Mouse (Mus musculus) midbrain, embryonic 15.5 days (tissue): ENCODE results near the gene Gm12117. TPM values are rescaled to one million over a fixed set of nuclear protein-coding genes. Genes with fewer than 3 reads are reported as not detected.
A peak's percentile ranks its signal among the peaks of the same experiment; 100 is the strongest.

Experiments
- ATAC-seq: fragments of 200-750 bp; cut with Nextera tagmentation; replicated peaks from 2 replicates; pipeline ENCODE4 v1.8.0; 2017; ENCODE audit warnings: moderate TSS enrichment
- H3K27ac ChIP-seq: fragments of 300-500 bp; sonication (generic); 2 replicates; pipeline ENCODE4 v1.5.1; 2015; ENCODE audit warnings: mild to moderate bottlenecking, inconsistent platforms
- H3K27me3 ChIP-seq: fragments of 300-500 bp; sonication (generic); replicated peaks from 2 replicates; pipeline ENCODE4 v1.6.1; 2015; ENCODE audit warnings: inconsistent platforms
- H3K36me3 ChIP-seq: fragments of 300-500 bp; sonication (generic); replicated peaks from 2 replicates; pipeline ENCODE4 v1.6.1; 2015; ENCODE audit warnings: inconsistent platforms
- H3K4me1 ChIP-seq: fragments of 300-500 bp; sonication (generic); 2 replicates; pipeline ENCODE4 v1.6.1; 2015; ENCODE audit warnings: inconsistent platforms
- H3K4me2 ChIP-seq: fragments of 300-500 bp; sonication (generic); 2 replicates; pipeline ENCODE4 v1.6.1; 2015; ENCODE audit warnings: inconsistent platforms, mild to moderate bottlenecking, moderate library complexity
- H3K4me3 ChIP-seq: fragments of 300-500 bp; sonication (generic); 2 replicates; pipeline ENCODE4 v1.5.1; 2015; ENCODE audit warnings: mild to moderate bottlenecking, inconsistent platforms
- H3K9ac ChIP-seq: fragments of 300-500 bp; sonication (generic); 2 replicates; pipeline ENCODE4 v1.6.1; 2015; ENCODE audit warnings: mild to moderate bottlenecking, inconsistent platforms
- H3K9me3 ChIP-seq: fragments of 300-500 bp; sonication (generic); 2 replicates; pipeline ENCODE4 v1.6.1; 2016; ENCODE audit warnings: inconsistent platforms
- WGBS: fragments of 180-500 bp; shearing (Covaris S2); methylation state at CpG from one replicate; pipeline ENCODE4 v1.1.7; 2015; ENCODE audit warnings: mixed read lengths; 5-methylcytosine and 5-hydroxymethylcytosine counted together
- polyA plus RNA-seq: library from polyadenylated mRNA; unstranded; fragments of >200 nt; fragmentation: Nextera tagmentation; extraction: Ambion mirVana; gene quantifications from 2 replicates; pipeline ENCODE4 v1.2.1, GENCODE M21; 2015

Gm12117 gene
- polyA plus RNA-seq: not detected in 2 replicates

DNA sequence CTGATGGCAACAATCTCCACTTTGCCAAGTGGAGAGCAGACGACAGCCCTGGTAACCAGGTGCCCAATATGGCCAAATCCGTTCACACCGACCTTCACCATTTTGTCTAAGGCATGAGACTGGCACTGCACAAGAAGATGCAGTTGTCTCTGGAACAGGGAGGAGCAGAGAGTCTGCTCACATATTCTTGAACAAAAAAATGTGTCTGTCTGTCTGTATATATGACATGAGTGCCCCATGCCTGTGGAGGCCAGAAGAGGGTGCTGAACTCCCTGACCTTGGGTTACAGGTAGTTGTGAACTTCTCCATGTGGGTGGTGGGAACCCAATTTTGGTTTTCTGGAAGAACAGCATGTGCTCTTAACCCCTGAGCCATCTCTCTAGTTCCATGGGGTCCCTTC lies at the start of gene Gm12117:
TSS of gene Gm12117 (minus strand) at position 101 of the 400 bp plus-strand sequence.
- Histone ChIP-seq H3K27ac (no peak within 1 kb of the TSS), H3K4me3 (no peak within 1 kb of the TSS), H3K4me2 (no peak within 1 kb of the TSS), H3K4me1 (no peaks in the 10 kb centered on the region), H3K9me3 (no peaks in the 10 kb centered on the region), H3K9ac (no peak within 1 kb of the TSS), H3K36me3 (no peaks in the 10 kb centered on the region), H3K27me3 (no peaks in the 10 kb centered on the region)
- ATAC-seq: no peak
- WGBS: 100% methylated on average over 3 of the region's 3 CpGs

- Histone ChIP-seq H3K27me3 (no peaks in the 10 kb centered on the region), H3K36me3 (no peaks in the 10 kb centered on the region), H3K4me2 (no peak overlapping the region), H3K4me1 (no peaks in the 10 kb centered on the region), H3K9ac (no peak overlapping the region), H3K9me3 (no peaks in the 10 kb centered on the region), H3K27ac (no peak overlapping the region), H3K4me3 (no peak overlapping the region)
- no peak for ATAC-seq
- 92% methylated on average over 7 of the region's 7 CpGs for WGBS
Measured at GRCm38 (mm10) chr11:33319006-33319611, 42.6 kb upstream of the Gm12117 start.

DNA sequence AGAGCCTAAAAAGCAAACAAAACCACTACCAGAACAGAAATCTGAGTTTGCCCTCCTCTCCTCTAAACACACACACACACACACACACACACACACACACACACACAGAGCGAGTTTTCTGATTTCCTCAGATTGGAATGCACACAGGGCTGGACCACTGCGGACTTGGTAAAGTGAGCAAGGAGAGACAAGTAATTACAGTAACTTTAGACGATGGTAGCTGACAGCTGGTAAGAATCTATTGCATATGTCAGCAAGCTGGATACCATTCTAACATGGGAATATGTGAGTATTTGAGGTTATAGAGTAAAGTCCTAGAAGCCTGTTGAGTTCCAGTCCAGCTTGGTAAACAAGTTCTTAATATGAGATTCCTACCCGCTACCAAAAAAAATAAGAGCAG lies 33.0 kb upstream of the Gm12117 start:
- Histone ChIP-seq H3K9me3 (no peaks in the 10 kb centered on the region), H3K27ac (no peak overlapping the region), H3K27me3 (no peaks in the 10 kb centered on the region), H3K9ac (no peak overlapping the region), H3K36me3 (no peaks in the 10 kb centered on the region), H3K4me2 (no peak overlapping the region), H3K4me3 (no peak overlapping the region), H3K4me1 (no peaks in the 10 kb centered on the region)
- 78% methylated on average over 4 of the region's 4 CpGs for WGBS
- no peak for ATAC-seq

- Histone ChIP-seq H3K9ac (no peak overlapping the region), H3K27ac (peak overlapping the region; percentile 42; the same call in 1 of the 2 replicates), H3K4me1 (peaks cover 15% of the 10 kb centered on the region), H3K4me3 (no peak overlapping the region), H3K4me2 (no peak overlapping the region), H3K9me3 (no peaks in the 10 kb centered on the region), H3K36me3 (no peaks in the 10 kb centered on the region), H3K27me3 (no peaks in the 10 kb centered on the region; the same call in 1 of the 2 replicates)
- WGBS: 27% methylated on average over 8 of the region's 8 CpGs
- no peak for ATAC-seq
Measured at GRCm38 (mm10) chr11:33300859-33301258, 24.3 kb upstream of the Gm12117 start.

- H3K27me3 ChIP-seq: no peaks in the 10 kb centered on the region; the same call in 1 of the 2 replicates
- peaks cover 15% of the 10 kb centered on the region for H3K4me1 ChIP-seq
- H3K4me3 ChIP-seq: no peak overlapping the region
- ATAC-seq: no peak
- no peak overlapping the region for H3K9ac ChIP-seq
- H3K4me2 ChIP-seq: no peak overlapping the region
- no peak overlapping the region for H3K27ac ChIP-seq
- WGBS: 62% methylated on average over 11 of the region's 11 CpGs
- H3K9me3 ChIP-seq: no peaks in the 10 kb centered on the region
- H3K36me3 ChIP-seq: no peaks in the 10 kb centered on the region
Measured at GRCm38 (mm10) chr11:33299371-33299770, 22.8 kb upstream of the Gm12117 start.

- no peak for ATAC-seq
- Histone ChIP-seq H3K4me3 (no peak overlapping the region), H3K27ac (no peak overlapping the region), H3K9ac (no peak overlapping the region), H3K36me3 (no peaks in the 10 kb centered on the region), H3K9me3 (no peaks in the 10 kb centered on the region), H3K27me3 (no peaks in the 10 kb centered on the region; the same call in 1 of the 2 replicates), H3K4me1 (peaks cover 15% of the 10 kb centered on the region), H3K4me2 (no peak overlapping the region)
- 43% methylated on average over 8 of the region's 8 CpGs for WGBS
Measured at GRCm38 (mm10) chr11:33297121-33297520, 20.6 kb upstream of the Gm12117 start.

DNA sequence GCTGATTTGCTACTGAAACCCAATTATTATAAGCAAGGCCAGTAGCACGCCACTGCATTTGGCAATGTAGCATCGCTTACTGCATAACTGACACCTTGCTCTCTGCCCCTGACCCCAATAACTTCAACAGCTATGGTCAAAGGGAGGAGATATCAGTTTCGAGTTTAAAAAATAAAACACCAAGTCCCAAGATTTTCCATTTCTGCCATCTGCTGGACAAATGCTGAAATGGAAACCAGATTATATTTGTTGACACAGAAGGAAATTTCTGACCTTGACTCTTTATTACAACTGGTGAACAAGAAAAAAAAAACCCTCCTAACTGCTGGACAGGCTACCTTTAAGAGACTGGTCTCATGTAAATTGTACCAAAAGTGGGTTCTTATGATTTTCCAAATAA lies 18.9 kb upstream of the Gm12117 start:
- 53% methylated on average over 3 of the region's 3 CpGs for WGBS
- H3K36me3 ChIP-seq: no peaks in the 10 kb centered on the region
- no peak overlapping the region for H3K27ac ChIP-seq
- no peak overlapping the region for H3K4me2 ChIP-seq
- ATAC-seq: no peak
- H3K9me3 ChIP-seq: no peaks in the 10 kb centered on the region
- H3K4me3 ChIP-seq: no peak overlapping the region
- H3K27me3 ChIP-seq: no peaks in the 10 kb centered on the region; the same call in 1 of the 2 replicates
- H3K4me1 ChIP-seq: peaks cover 9% of the 10 kb centered on the region
- no peak overlapping the region for H3K9ac ChIP-seq

- WGBS: 79% methylated on average over 6 of the region's 6 CpGs
- Histone ChIP-seq H3K4me3 (no peak overlapping the region), H3K9me3 (no peaks in the 10 kb centered on the region), H3K27ac (no peak overlapping the region), H3K36me3 (no peaks in the 10 kb centered on the region), H3K27me3 (no peaks in the 10 kb centered on the region; the same call in 1 of the 2 replicates), H3K4me2 (no peak overlapping the region), H3K4me1 (no peaks in the 10 kb centered on the region), H3K9ac (no peak overlapping the region)
- ATAC-seq: no peak
Measured at GRCm38 (mm10) chr11:33294063-33294462, 17.5 kb upstream of the Gm12117 start.

- Histone ChIP-seq H3K4me3 (no peak overlapping the region), H3K36me3 (no peaks in the 10 kb centered on the region), H3K9ac (no peak overlapping the region), H3K27ac (no peak overlapping the region), H3K9me3 (no peaks in the 10 kb centered on the region), H3K4me2 (no peak overlapping the region), H3K4me1 (no peaks in the 10 kb centered on the region), H3K27me3 (no peaks in the 10 kb centered on the region)
- WGBS: 93% methylated on average over 2 of the region's 2 CpGs
- ATAC-seq: no peak
Measured at GRCm38 (mm10) chr11:33278571-33278970, 2.0 kb upstream of the Gm12117 start.

DNA sequence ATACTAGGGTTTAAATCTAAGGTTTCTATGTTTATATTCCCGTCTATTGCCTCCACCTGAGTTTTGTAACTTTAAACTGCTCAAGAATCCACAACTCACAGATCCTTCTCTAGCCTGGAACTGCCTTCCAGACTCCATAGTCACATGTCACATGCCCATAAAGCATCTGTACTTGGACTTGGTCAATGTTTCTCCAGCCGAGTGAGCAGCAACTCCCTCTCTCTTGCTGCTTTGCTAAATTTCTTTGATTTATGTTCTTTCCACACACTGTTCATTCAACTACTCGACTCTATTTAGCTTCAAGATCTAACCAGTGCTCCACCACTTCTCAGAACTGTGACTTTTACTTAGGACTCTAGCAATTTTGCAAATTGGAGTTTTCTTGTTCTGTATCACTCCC lies 1.7 kb downstream of the Gm12117 start:
- no peak overlapping the region for H3K27ac ChIP-seq
- H3K4me1 ChIP-seq: no peaks in the 10 kb centered on the region
- H3K9me3 ChIP-seq: no peaks in the 10 kb centered on the region
- H3K4me2 ChIP-seq: no peak overlapping the region
- no peak for ATAC-seq
- no peaks in the 10 kb centered on the region for H3K36me3 ChIP-seq
- H3K4me3 ChIP-seq: no peak overlapping the region
- H3K27me3 ChIP-seq: no peaks in the 10 kb centered on the region
- no peak overlapping the region for H3K9ac ChIP-seq
- 90% methylated on average over 3 of the region's 3 CpGs for WGBS

- Histone ChIP-seq H3K4me2 (no peak overlapping the region), H3K36me3 (no peaks in the 10 kb centered on the region)
- WGBS: 85% methylated on average over 1 of the region's 1 CpGs
Measured at GRCm38 (mm10) chr11:33274294-33274693, 2.2 kb downstream of the Gm12117 start.

DNA sequence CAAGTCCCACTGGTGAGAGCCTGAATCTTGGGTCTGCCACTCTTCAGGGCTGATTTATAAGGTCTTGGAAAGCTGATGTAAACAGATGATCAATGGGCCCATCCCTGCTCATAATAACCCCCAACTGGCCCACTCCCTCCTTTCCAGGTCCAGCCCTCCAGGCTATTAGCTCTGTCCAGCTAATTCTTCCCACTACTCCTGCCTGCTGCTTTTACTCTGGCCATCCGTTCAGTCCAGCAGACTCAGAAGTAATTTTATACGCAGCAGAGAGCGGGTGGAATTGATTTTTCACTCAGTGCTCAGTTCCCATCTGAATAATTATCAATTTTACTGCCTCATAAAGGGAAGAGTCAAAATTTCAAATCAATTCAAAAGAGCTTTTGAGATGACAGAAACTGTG lies 36.2 kb downstream of the Gm12117 start:
- WGBS: 67% methylated on average over 3 of the region's 3 CpGs
- H3K27ac ChIP-seq: no peak overlapping the region
- no peak overlapping the region for H3K4me3 ChIP-seq
- H3K4me2 ChIP-seq: no peak overlapping the region
- H3K9ac ChIP-seq: no peak overlapping the region
- no peak for ATAC-seq
- H3K9me3 ChIP-seq: no peaks in the 10 kb centered on the region
- no peaks in the 10 kb centered on the region for H3K36me3 ChIP-seq
- H3K4me1 ChIP-seq: no peaks in the 10 kb centered on the region
- H3K27me3 ChIP-seq: no peaks in the 10 kb centered on the region

More at GRCm38 (mm10) chr11:33274294-33274693, 2.2 kb downstream of the Gm12117 start:
- H3K4me1 ChIP-seq: no peaks in the 10 kb centered on the region
- no peaks in the 10 kb centered on the region for H3K27me3 ChIP-seq
- no peak overlapping the region for H3K9ac ChIP-seq
- no peaks in the 10 kb centered on the region for H3K9me3 ChIP-seq
- H3K27ac ChIP-seq: no peak overlapping the region
- ATAC-seq: no peak
- no peak overlapping the region for H3K4me3 ChIP-seq

DNA sequence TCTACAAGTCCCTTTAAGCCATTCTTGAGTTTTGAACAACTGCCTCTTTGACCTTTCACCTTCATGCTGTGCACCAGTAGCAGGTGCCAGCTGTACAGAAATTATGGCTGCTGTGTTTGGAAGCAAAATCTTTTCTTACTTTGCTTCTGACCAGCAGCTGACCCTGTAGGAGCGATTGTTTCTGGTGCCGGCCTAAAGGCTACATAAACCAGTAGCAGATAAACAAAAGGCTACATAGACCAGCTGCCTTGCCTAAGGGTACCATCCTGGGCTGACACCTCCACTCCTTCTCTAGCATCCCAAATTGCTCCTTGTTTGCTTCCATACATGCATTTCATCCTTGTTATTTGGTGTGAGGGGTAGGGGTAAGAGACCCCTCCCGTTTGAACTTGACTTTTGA lies 42.4 kb downstream of the Gm12117 start:
- ATAC-seq: no peak
- WGBS: 37% methylated on average over 3 of the region's 3 CpGs
- no peaks in the 10 kb centered on the region for H3K9me3 ChIP-seq
- no peak overlapping the region for H3K4me3 ChIP-seq
- H3K4me2 ChIP-seq: no peak overlapping the region
- H3K4me1 ChIP-seq: peaks cover 8% of the 10 kb centered on the region
- H3K27me3 ChIP-seq: no peaks in the 10 kb centered on the region
- no peak overlapping the region for H3K9ac ChIP-seq
- H3K36me3 ChIP-seq: no peaks in the 10 kb centered on the region
- no peak overlapping the region for H3K27ac ChIP-seq
